Mouse (Mus musculus) cerebellum, adult 2 months (tissue): Measurements from ENCODE around the gene Mta3. TPM values are rescaled to one million over a fixed set of nuclear protein-coding genes. Genes with fewer than 3 reads are reported as not detected.

Source experiments
- DNase-seq, 2 experiments: peaks; one replicate each; pipeline ENCODE4 v3.0.0; 2021
- H3K27ac ChIP-seq: fragments of 200-500 bp; 2 replicates; pipeline ENCODE4 v1.5.1; 2012; ENCODE audit warnings: low read length, control low read depth, inconsistent platforms; ENCODE audit not compliant: insufficient read depth
- H3K27me3 ChIP-seq: fragments of 200-500 bp; 2 replicates; pipeline ENCODE4 v1.6.1; 2012; ENCODE audit warnings: inconsistent platforms, mild to moderate bottlenecking, low read length, moderate library complexity; ENCODE audit not compliant: control insufficient read depth, insufficient read depth
- H3K4me1 ChIP-seq: fragments of 200-500 bp; 2 replicates; pipeline ENCODE4 v1.6.1; 2011; ENCODE audit warnings: low read length; ENCODE audit not compliant: control insufficient read depth, insufficient read depth
- H3K4me3 ChIP-seq: fragments of 200-500 bp; replicated peaks from 2 replicates; pipeline ENCODE3; 2011; ENCODE audit warnings: mild to moderate bottlenecking, low read depth, low read length, control low read depth; ENCODE audit not compliant: insufficient read depth
- CTCF ChIP-seq: fragments of 200-500 bp; IDR thresholded peaks from 2 replicates; pipeline ENCODE4 v1.5.1; 2011; ENCODE audit warnings: low read depth, mild to moderate bottlenecking, control low read depth, low read length, moderate library complexity, borderline replicate concordance; ENCODE audit not compliant: insufficient read depth
- POLR2A ChIP-seq: fragments of 200-500 bp; IDR thresholded peaks from 2 replicates; pipeline ENCODE4 v1.6.1; 2011; ENCODE audit warnings: low read length, control low read depth, borderline replicate concordance; ENCODE audit not compliant: insufficient read depth
- WGBS: fragments of 180-500 bp; shearing (Covaris S2); methylation state at CpG from one replicate; pipeline ENCODE4 v1.1.7; 2018; 5-methylcytosine and 5-hydroxymethylcytosine counted together
- polyA plus RNA-seq: library from polyadenylated mRNA; depleted of rRNA; stranded (reverse); fragments of >200 nt; gene quantifications from 2 replicates; pipeline ENCODE4 v1.2.3, GENCODE M21; 2012

The Mta3 gene
- polyA plus RNA-seq, 1 experiment, result 67.2 TPM

DNA sequence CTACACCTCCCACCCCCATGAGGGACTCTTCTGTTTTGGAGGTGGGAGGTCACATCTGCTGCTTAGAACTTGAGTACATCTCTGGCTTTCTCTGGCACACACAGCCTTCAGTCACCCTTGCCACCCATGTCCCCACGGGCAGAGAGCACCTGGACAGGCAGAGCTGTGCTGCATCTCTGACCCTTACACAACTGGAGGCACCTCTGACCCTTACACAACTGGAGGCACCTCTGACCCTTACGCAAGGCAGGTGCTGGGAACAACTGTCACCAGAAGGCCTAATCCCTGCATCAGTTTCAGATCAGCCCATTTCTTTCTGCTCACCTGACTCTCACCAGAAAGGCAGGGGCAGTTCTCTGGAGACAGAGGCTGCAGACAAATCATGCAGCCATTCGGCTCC lies 130.1 kb downstream of the Mta3 start:
- Histone ChIP-seq H3K27me3 (no peaks in the 10 kb centered on the region), H3K27ac (no peak overlapping the region), H3K4me1 (peaks cover 8% of the 10 kb centered on the region), H3K4me3 (no peak overlapping the region)
- 91% methylated on average over 3 of the region's 3 CpGs for WGBS
- TF ChIP-seq POLR2A (no peak), CTCF (no peak)
- no peak for DNase-seq

DNA sequence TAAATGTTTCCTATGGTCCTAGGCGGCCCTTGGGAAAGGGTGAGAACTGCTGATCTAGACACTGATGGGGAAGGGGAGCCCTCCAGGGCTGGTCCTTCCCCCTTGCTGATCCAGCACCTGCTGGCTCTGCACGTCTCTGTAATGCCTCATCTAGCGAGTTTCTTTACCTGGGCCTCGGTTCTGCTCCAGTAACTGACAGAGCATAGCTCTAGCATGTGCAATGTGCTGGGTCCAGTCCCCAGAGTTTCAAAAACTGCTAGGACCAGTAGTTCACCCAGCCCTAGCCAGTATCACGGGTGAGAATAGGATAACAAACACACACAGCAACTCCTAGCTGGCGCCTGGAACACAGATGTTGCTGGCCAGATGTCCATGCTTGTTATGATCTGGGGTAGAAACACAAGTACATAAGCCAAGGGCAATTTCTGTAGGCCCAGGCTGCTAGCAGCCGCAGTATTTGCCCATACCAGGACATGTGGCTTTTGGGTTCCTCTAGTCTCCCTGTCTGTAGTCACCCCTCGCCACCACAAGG lies 131.8 kb downstream of the Mta3 start:
- no peaks in the 10 kb centered on the region for H3K27me3 ChIP-seq
- TF ChIP-seq CTCF (no peak), POLR2A (no peak)
- 82% methylated on average over 8 of the region's 8 CpGs for WGBS

GRCm38 (mm10) chr17:83839132-83839531 lies 133.2 kb downstream of the Mta3 start:
- Histone ChIP-seq H3K4me3 (no peak overlapping the region), H3K4me1 (peaks cover 2% of the 10 kb centered on the region), H3K27ac (no peak overlapping the region), H3K27me3 (no peaks in the 10 kb centered on the region)
- DNase-seq, result no peak
- 43% methylated on average over 9 of the region's 9 CpGs for WGBS
- TF ChIP-seq POLR2A (no peak), CTCF (peak; percentile 9; the same call in 1 of the 2 replicates)

More for the DNA sequence above, 131.8 kb downstream of the Mta3 start:
- H3K27ac ChIP-seq, result no peak overlapping the region
- peaks cover 8% of the 10 kb centered on the region for H3K4me1 ChIP-seq
- DNase-seq, result no peak
- no peak overlapping the region for H3K4me3 ChIP-seq

GRCm38 (mm10) chr17:83841011-83841410 lies 135.0 kb downstream of the Mta3 start:
- Histone ChIP-seq H3K27ac (no peak overlapping the region), H3K27me3 (no peaks in the 10 kb centered on the region), H3K4me3 (no peak overlapping the region), H3K4me1 (no peaks in the 10 kb centered on the region)
- TF ChIP-seq CTCF, result no peak
- TF ChIP-seq POLR2A, result no peak
- WGBS, result 92% methylated on average over 5 of the region's 5 CpGs
- DNase-seq, result no peak

GRCm38 (mm10) chr17:83843780-83844179 lies 137.8 kb downstream of the Mta3 start:
- Histone ChIP-seq H3K4me3 (no peak overlapping the region), H3K27ac (no peak overlapping the region), H3K27me3 (no peaks in the 10 kb centered on the region), H3K4me1 (no peaks in the 10 kb centered on the region)
- WGBS, result 69% methylated on average over 7 of the region's 7 CpGs
- TF ChIP-seq POLR2A (no peak), CTCF (no peak)
- DNase-seq, result no peak

DNA sequence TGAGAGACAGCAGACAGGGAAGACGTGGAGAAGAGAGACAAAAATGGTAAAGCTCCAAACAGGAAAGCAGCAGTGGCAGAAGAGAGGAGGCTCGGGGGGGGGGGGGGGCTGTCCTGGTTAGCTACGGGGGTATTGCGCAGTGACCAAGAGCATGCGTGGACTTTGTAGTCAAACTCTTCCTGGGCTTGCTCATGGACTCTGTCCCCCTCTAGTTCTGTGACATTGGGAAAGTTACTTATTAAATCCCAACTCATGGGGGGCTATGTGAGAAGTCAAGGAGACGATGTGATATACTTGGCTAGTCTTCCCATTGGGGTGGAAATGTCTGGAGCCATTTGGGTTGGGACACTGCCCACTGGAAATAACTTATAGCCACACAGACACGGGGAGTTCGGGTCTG lies 139.6 kb downstream of the Mta3 start:
- DNase-seq, result no peak
- Histone ChIP-seq H3K4me3 (no peak overlapping the region), H3K4me1 (no peaks in the 10 kb centered on the region), H3K27me3 (no peaks in the 10 kb centered on the region), H3K27ac (no peak overlapping the region)
- WGBS, result 82% methylated on average over 8 of the region's 8 CpGs
- TF ChIP-seq POLR2A, result no peak
- TF ChIP-seq CTCF, result no peak

DNA sequence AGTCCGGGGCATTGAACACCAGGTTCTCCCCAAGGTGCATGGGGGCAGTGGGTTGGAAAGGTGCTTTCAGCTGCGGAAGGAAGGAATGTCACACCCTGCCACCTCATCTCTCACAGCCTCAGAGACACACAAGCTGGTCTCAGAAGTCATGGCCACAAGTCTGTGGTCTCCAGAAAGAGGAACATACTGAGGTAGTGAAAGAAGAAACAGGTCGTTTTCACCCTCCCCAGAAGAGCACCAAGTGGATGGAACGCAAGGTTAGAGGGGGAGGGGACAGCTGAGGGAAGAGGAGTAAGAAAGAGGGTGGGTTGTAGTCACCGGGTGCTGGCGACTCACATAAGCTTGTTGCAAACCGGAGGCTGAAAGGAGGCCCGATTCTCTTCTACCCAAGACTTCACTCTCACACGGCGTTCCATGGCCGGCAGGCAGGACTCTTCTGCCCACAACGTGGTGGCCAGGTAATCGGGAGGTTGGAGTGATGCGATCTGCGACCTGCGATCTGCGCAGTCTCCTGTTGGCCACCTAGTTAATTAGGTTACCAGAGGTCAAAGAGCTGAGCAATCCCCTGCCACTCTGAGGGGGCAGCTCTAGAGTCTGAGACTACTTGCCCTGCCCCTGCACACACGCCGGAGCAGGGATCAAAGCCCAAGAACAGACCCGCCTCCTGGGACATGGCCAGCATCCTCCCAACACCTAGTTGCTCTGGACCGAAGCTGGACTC lies 140.5 kb downstream of the Mta3 start:
- TF ChIP-seq POLR2A (no peak), CTCF (no peak)
- H3K4me3 ChIP-seq, result no peak overlapping the region
- no peak overlapping the region for H3K27ac ChIP-seq
- no peaks in the 10 kb centered on the region for H3K27me3 ChIP-seq
- 87% methylated on average over 21 of the region's 21 CpGs for WGBS
- no peaks in the 10 kb centered on the region for H3K4me1 ChIP-seq
- DNase-seq, result no peak

DNA sequence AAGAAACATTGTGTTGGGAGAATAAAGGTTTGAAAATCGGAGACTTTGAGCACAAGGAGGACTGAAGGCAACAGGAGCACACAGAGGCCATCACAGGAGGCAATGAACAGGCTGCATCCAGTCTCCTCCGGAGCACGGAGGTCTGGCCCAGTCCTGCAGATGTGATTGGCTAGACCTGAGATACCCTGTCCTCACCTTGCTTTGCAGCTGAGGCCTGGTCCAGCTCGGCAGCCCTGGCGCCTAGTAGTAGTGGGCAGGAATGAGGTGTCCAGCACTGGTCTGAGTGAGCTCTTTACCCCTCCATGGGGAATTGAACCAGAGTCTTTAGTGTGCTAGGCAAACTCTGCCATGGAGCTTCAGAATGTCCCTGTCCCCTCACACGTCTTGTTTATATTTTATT lies 141.1 kb downstream of the Mta3 start:
- no peak overlapping the region for H3K27ac ChIP-seq
- H3K4me3 ChIP-seq, result no peak overlapping the region
- H3K27me3 ChIP-seq, result no peaks in the 10 kb centered on the region
- no peak for DNase-seq
- WGBS, result 89% methylated on average over 6 of the region's 6 CpGs
- no peaks in the 10 kb centered on the region for H3K4me1 ChIP-seq
- TF ChIP-seq CTCF, result no peak
